11 mouse cellular contexts compared by ENCODE assay signal in genomic region chr7:25156158-25156648, GRCm38 (mm10). TPM values are rescaled to one million over a fixed set of nuclear protein-coding genes. Genes with fewer than 3 reads are reported as not detected.
A peak's percentile ranks its signal among the peaks of the same experiment; 100 is the strongest.
DNase-seq lines count a peak whose midpoint lies in the region; ATAC-seq and TF ChIP-seq lines count a peak whose summit lies in the region.
"Had no signal": no experiment of that assay in that cellular context is flagged by ENCODE, and none has a peak within 500 bp of the region (broad histone marks: within the 10 kb centered on the region; RNA-seq: fewer than 3 reads in every experiment).

No protein-coding gene starts in this region.

- no peaks in the 10 kb centered on the region for H3K36me3 ChIP-seq in heart, embryonic 11.5 days (ENCODE audit: control insufficient read depth, insufficient read depth, low read length)
- H3K36me3 ChIP-seq in E14TG2a.4 (ENCODE audit: insufficient read depth, low read length), result no peaks in the 10 kb centered on the region
- H3K36me3 ChIP-seq in embryonic facial prominence, embryonic 15.5 days, result no peaks in the 10 kb centered on the region
- no peaks in the 10 kb centered on the region for H3K36me3 ChIP-seq in liver, embryonic 14.5 days (replicated peaks; ENCODE audit: control insufficient read depth, insufficient read depth, low read depth)

- intact Hi-C loops in heart, postnatal 14 days (cut with DNase I), result no loop called here

- 11% methylated on average over 14 of the region's 14 CpGs for WGBS in heart, embryonic 11.5 days (ENCODE audit: insufficient replicate concordance)
- 28% methylated on average over 14 of the region's 14 CpGs for WGBS in embryonic facial prominence, embryonic 15.5 days
- WGBS in liver, embryonic 14.5 days (ENCODE audit: insufficient replicate concordance), result 6% methylated on average over 14 of the region's 14 CpGs

- peak overlapping the region; percentile 46; the same call in 1 of the 2 replicates for H3K9ac ChIP-seq in heart, embryonic 11.5 days (ENCODE audit: low read depth, low read length)
- no peak overlapping the region for H3K9ac ChIP-seq in embryonic facial prominence, embryonic 15.5 days
- peak overlapping the region; percentile 67 for H3K9ac ChIP-seq in liver, embryonic 14.5 days (replicated peaks)

- H3K27ac ChIP-seq in heart, embryonic 11.5 days (ENCODE audit: low read depth, low read length), result peak overlapping the region; percentile 62
- no peak overlapping the region for H3K27ac ChIP-seq in embryonic facial prominence, embryonic 15.5 days (replicated peaks)
- peak overlapping the region; percentile 81 for H3K27ac ChIP-seq in liver, embryonic 14.5 days

- no peak for TF ChIP-seq CTCF in E14TG2a.4 (conservative IDR thresholded peaks at IDR 0.05; ENCODE audit: low read length)
- TF ChIP-seq CTCF in liver, embryonic 14.5 days (IDR thresholded peaks at IDR 0.05; ENCODE audit: low read depth), result no peak

- peaks cover 19% of the 10 kb centered on the region for H3K4me1 ChIP-seq in heart, embryonic 11.5 days (ENCODE audit: control insufficient read depth, insufficient read depth, low read length)
- peaks cover 61% of the 10 kb centered on the region for H3K4me1 ChIP-seq in E14TG2a.4 (replicated peaks; ENCODE audit: low read depth, low read length)
- H3K4me1 ChIP-seq in embryonic facial prominence, embryonic 15.5 days, result peaks cover 28% of the 10 kb centered on the region
- H3K4me1 ChIP-seq in liver, embryonic 14.5 days (replicated peaks; ENCODE audit: control insufficient read depth in 2 of 2, insufficient read depth in 2 of 2, low read length in 1 of 2), result peaks cover 26 to 35% of the 10 kb centered on the region in 2 experiments

- no peak for DNase-seq in heart, postnatal 14 days
- peak in 1 of 3 experiments; percentile 32 for DNase-seq in liver, embryonic 14.5 days (ENCODE audit: low read depth in 3 of 3, low spot score in 3 of 3)
- DNase-seq in frontal cortex, postnatal 36 days (ENCODE audit: low spot score in 2 of 2), result no peak
- no peak for DNase-seq in cerebellum, postnatal 25 days
- no peak for DNase-seq in adrenal gland, postnatal 25 days
- DNase-seq: cerebellum, adult 8-10 months; heart, postnatal 36 days; right cerebral cortex, adult 18-20 months had no signal

- TF ChIP-seq EP300 in liver, embryonic 14.5 days (IDR thresholded peaks at IDR 0.05; ENCODE audit: low read depth), result no peak

- no peaks in the 10 kb centered on the region for H3K9me3 ChIP-seq in heart, embryonic 11.5 days (replicated peaks; ENCODE audit: control insufficient read depth, low read length)
- H3K9me3 ChIP-seq in E14TG2a.4 (ENCODE audit: low read length), result no peaks in the 10 kb centered on the region
- H3K9me3 ChIP-seq in embryonic facial prominence, embryonic 15.5 days (replicated peaks), result no peaks in the 10 kb centered on the region
- no peaks in the 10 kb centered on the region for H3K9me3 ChIP-seq in liver, embryonic 14.5 days (ENCODE audit: control insufficient read depth, low read length)

- peaks cover 59% of the 10 kb centered on the region for H3K27me3 ChIP-seq in heart, embryonic 11.5 days (ENCODE audit: control insufficient read depth, insufficient read depth, low read length)
- H3K27me3 ChIP-seq in E14TG2a.4 (ENCODE audit: insufficient read depth, low read length), result peaks cover 53% of the 10 kb centered on the region
- peaks cover 30% of the 10 kb centered on the region for H3K27me3 ChIP-seq in embryonic facial prominence, embryonic 15.5 days
- peaks cover 8% of the 10 kb centered on the region for H3K27me3 ChIP-seq in liver, embryonic 14.5 days (ENCODE audit: control insufficient read depth, insufficient read depth, low read length)

- peak; percentile 25; the same call in 1 of the 2 replicates for ATAC-seq in heart, embryonic 11.5 days (replicated peaks; ENCODE audit: insufficient number of reproducible peaks, low FRiP score, low TSS enrichment)
- ATAC-seq in embryonic facial prominence, embryonic 15.5 days (ENCODE audit: insufficient number of reproducible peaks, low FRiP score, low TSS enrichment, low read depth), result peak; percentile 5; the same call in 1 of the 2 replicates
- ATAC-seq in liver, embryonic 14.5 days (ENCODE audit: insufficient read depth), result peak; percentile 64

- peak overlapping the region; percentile 12; the same call in 1 of the 2 replicates for H3K4me3 ChIP-seq in heart, embryonic 11.5 days (ENCODE audit: low read depth, low read length)
- peak overlapping the region; percentile 66 for H3K4me3 ChIP-seq in E14TG2a.4 (replicated peaks; ENCODE audit: low read length)
- no peak overlapping the region for H3K4me3 ChIP-seq in embryonic facial prominence, embryonic 15.5 days (replicated peaks)
- peak overlapping the region; percentile 42 to 64 for H3K4me3 ChIP-seq in liver, embryonic 14.5 days (ENCODE audit: insufficient read depth in 1 of 2, low read depth in 2 of 2, low read length in 2 of 2)

- peak overlapping the region; percentile 55 for H3K4me2 ChIP-seq in heart, embryonic 11.5 days
- 0 out of 2 replicates have a peak overlapping the region, but pooled peaks have one; percentile 21 for H3K4me2 ChIP-seq in embryonic facial prominence, embryonic 15.5 days (replicated peaks)
- H3K4me2 ChIP-seq in liver, embryonic 14.5 days (ENCODE audit: low read depth), result peak overlapping the region; percentile 86

RNA-seq across cellular contexts. Expression of gene Pou2f2, which starts 23.3 kb away (rescaled TPM):
- polyA plus RNA-seq in heart, embryonic 11.5 days (2014; fragmentation: Nextera tagmentation; extraction: Ambion mirVana), result 0.68 and 0.83 TPM in 2 replicates
- under 1 TPM; 0.44 to 0.60 TPM for total RNA-seq in heart, postnatal 14 days (2021)
- polyA plus RNA-seq in embryonic facial prominence, embryonic 15.5 days (2015; fragmentation: Nextera tagmentation; extraction: Ambion mirVana), result 1.1 and 2.0 TPM in 2 replicates
- polyA plus RNA-seq in liver, embryonic 14.5 days (2012; rRNA removed), result 0.73 and 0.74 TPM in 2 replicates
- polyA plus RNA-seq in liver, embryonic 14.5 days (2014; fragmentation: Nextera tagmentation; extraction: Ambion mirVana), result 0.94 and 1.5 TPM in 2 replicates
- total RNA-seq in adrenal gland, postnatal 25 days (2021), result 0.67 and 1.0 TPM in 2 replicates

Comparison
In these comparisons a context has a peak if more than half of its experiments do, and no peak if none do; other contexts are left out.
1. ATAC-seq: peak in every context shown above with its lines; median percentile 64 in liver, embryonic 14.5 days; 25 in heart, embryonic 11.5 days; 5 in embryonic facial prominence, embryonic 15.5 days.
2. H3K4me2 ChIP-seq: peak in every context shown above with its lines; median percentile 86 in liver, embryonic 14.5 days; 55 in heart, embryonic 11.5 days; 21 in embryonic facial prominence, embryonic 15.5 days.